Mouse (Mus musculus) embryonic facial prominence, embryonic 15.5 days (tissue): ENCODE results near the gene Dpy19l3. TPM values are rescaled to one million over a fixed set of nuclear protein-coding genes. Genes with fewer than 3 reads are reported as not detected.

Experiments
- ATAC-seq: fragments of 200-750 bp; cut with Nextera tagmentation; 2 replicates; pipeline ENCODE4 v1.8.0; 2017; ENCODE audit warnings: low read depth, moderate TSS enrichment; ENCODE audit not compliant: insufficient number of reproducible peaks, low FRiP score, low TSS enrichment
- H3K27ac ChIP-seq: fragments of 300-500 bp; sonication (generic); replicated peaks from 2 replicates; pipeline ENCODE4 v1.5.1; 2015; ENCODE audit warnings: mild to moderate bottlenecking, inconsistent platforms
- H3K27me3 ChIP-seq: fragments of 300-500 bp; sonication (generic); 2 replicates; pipeline ENCODE4 v1.6.1; 2015; ENCODE audit warnings: inconsistent platforms
- H3K36me3 ChIP-seq: fragments of 300-500 bp; sonication (generic); 2 replicates; pipeline ENCODE4 v1.6.1; 2015; ENCODE audit warnings: mild to moderate bottlenecking, inconsistent platforms
- H3K4me1 ChIP-seq: fragments of 300-500 bp; sonication (generic); 2 replicates; pipeline ENCODE4 v1.6.1; 2015; ENCODE audit warnings: inconsistent platforms
- H3K4me2 ChIP-seq: fragments of 300-500 bp; sonication (generic); replicated peaks from 2 replicates; pipeline ENCODE4 v1.6.1; 2015; ENCODE audit warnings: mild to moderate bottlenecking, inconsistent platforms
- H3K4me3 ChIP-seq: fragments of 300-500 bp; sonication (generic); replicated peaks from 2 replicates; pipeline ENCODE4 v1.5.1; 2015; ENCODE audit warnings: mild to moderate bottlenecking, inconsistent platforms
- H3K9ac ChIP-seq: fragments of 300-500 bp; sonication (generic); 2 replicates; pipeline ENCODE4 v1.6.1; 2015; ENCODE audit warnings: inconsistent platforms
- H3K9me3 ChIP-seq: fragments of 300-500 bp; sonication (generic); replicated peaks from 2 replicates; pipeline ENCODE4 v1.6.1; 2016; ENCODE audit warnings: inconsistent platforms
- WGBS: fragments of 180-500 bp; shearing (Covaris S2); methylation state at CpG from one replicate; pipeline ENCODE4 v1.1.7; 2015; 5-methylcytosine and 5-hydroxymethylcytosine counted together
- polyA plus RNA-seq: library from polyadenylated mRNA; unstranded; fragments of >200 nt; fragmentation: Nextera tagmentation; extraction: Ambion mirVana; gene quantifications from 2 replicates; pipeline ENCODE4 v1.2.1, GENCODE M21; 2015

The Dpy19l3 gene
- polyA plus RNA-seq, 1 experiment from 2014 or later, result 22.8 TPM

GRCm38 (mm10) chr7:35651583-35652270, 102.5 kb downstream of the Dpy19l3 start:
- no peaks in the 10 kb centered on the region for H3K27me3 ChIP-seq
- no peak overlapping the region for H3K27ac ChIP-seq
- H3K9me3 ChIP-seq, result no peaks in the 10 kb centered on the region
- H3K4me2 ChIP-seq, result no peak overlapping the region
- no peak overlapping the region for H3K4me3 ChIP-seq
- 78% methylated on average over 10 of the region's 10 CpGs for WGBS
- 0 out of 2 replicates have a peak, but pooled peaks cover 3% of the 10 kb centered on the region for H3K4me1 ChIP-seq
- no peak for ATAC-seq
- H3K9ac ChIP-seq, result no peak overlapping the region
- H3K36me3 ChIP-seq, result no peaks in the 10 kb centered on the region

GRCm38 (mm10) chr7:35650716-35651410, 103.4 kb downstream of the Dpy19l3 start:
- ATAC-seq, result no peak
- H3K27me3 ChIP-seq, result no peaks in the 10 kb centered on the region
- 72% methylated on average over 11 of the region's 11 CpGs for WGBS

DNA sequence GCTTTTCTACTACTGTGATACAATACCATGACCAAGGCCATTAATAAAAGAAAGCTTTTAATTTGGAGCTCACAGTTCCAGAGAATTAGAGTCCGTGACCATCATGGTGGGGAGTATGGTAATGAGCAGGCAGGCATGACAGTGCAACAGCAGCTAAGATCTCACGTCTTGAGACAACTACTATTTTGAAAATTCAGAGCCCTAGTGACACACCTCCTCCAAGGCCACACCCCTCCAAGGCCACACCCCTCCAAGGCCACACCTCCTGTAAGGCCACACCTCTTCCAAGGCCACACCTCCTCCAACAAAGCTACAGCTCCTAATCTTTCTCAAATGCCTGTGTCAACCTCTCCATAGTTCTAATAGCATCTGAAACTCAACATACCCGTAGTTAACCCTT, 105.2 kb downstream of the Dpy19l3 start:
- WGBS, result 43% methylated on average over 3 of the region's 3 CpGs
- H3K27ac ChIP-seq, result no peak overlapping the region
- no peaks in the 10 kb centered on the region for H3K27me3 ChIP-seq
- no peaks in the 10 kb centered on the region for H3K9me3 ChIP-seq
- H3K36me3 ChIP-seq, result peaks cover 16% of the 10 kb centered on the region
- H3K9ac ChIP-seq, result no peak overlapping the region
- no peak for ATAC-seq
- no peak overlapping the region for H3K4me2 ChIP-seq
- peaks cover 14% of the 10 kb centered on the region; the same call in 1 of the 2 replicates for H3K4me1 ChIP-seq
- no peak overlapping the region for H3K4me3 ChIP-seq

More at GRCm38 (mm10) chr7:35650716-35651410, 103.4 kb downstream of the Dpy19l3 start:
- no peak overlapping the region for H3K9ac ChIP-seq
- no peak overlapping the region for H3K27ac ChIP-seq
- H3K36me3 ChIP-seq, result no peaks in the 10 kb centered on the region
- H3K4me1 ChIP-seq, result 0 out of 2 replicates have a peak, but pooled peaks cover 10% of the 10 kb centered on the region
- no peak overlapping the region for H3K4me2 ChIP-seq
- H3K4me3 ChIP-seq, result no peak overlapping the region
- H3K9me3 ChIP-seq, result no peaks in the 10 kb centered on the region

DNA sequence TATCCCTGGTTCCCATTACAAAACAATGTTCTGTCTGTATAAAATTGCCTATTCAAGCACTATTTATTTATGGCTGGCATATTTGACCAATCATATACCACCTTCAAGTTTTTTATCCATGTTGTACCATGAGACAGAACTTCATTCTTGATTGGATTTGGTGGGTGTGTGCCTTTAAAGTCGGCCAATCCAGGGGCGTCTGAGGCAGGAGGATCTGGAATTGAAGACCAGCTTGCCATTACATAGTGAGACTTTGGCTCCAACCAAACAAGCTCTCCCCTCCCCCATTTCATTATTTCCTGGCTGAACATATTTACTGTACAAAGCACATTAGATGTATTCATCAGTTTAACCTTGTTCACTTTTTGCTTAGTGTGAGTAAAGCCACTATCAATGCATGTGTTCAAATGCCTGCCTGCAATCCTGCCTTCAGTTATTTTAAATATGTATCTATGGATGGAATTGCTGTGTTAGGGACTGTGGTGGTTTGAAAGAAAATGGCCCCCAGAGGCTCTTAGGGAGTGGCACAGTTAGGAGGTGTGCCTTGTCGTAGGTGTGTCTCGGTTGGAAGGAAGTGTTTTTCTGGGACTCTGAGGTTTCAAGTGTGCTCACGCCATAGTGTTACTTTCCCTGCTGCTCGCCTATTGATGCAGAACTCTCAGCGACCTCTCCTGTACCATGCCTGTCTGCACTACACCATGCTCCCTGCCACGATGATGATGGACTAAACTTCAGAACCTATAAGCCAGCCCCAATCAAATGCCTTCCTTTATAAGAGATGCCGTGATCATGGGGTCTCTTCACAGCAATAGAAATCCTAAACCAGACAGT, 105.8 kb downstream of the Dpy19l3 start:
- 68% methylated on average over 9 of the region's 9 CpGs for WGBS
- Histone ChIP-seq H3K36me3 (peaks cover 21% of the 10 kb centered on the region), H3K4me2 (no peak overlapping the region), H3K27ac (no peak overlapping the region), H3K4me1 (peaks cover 14% of the 10 kb centered on the region; the same call in 1 of the 2 replicates), H3K4me3 (no peak overlapping the region), H3K27me3 (no peaks in the 10 kb centered on the region), H3K9ac (no peak overlapping the region), H3K9me3 (no peaks in the 10 kb centered on the region)
- no peak for ATAC-seq

DNA sequence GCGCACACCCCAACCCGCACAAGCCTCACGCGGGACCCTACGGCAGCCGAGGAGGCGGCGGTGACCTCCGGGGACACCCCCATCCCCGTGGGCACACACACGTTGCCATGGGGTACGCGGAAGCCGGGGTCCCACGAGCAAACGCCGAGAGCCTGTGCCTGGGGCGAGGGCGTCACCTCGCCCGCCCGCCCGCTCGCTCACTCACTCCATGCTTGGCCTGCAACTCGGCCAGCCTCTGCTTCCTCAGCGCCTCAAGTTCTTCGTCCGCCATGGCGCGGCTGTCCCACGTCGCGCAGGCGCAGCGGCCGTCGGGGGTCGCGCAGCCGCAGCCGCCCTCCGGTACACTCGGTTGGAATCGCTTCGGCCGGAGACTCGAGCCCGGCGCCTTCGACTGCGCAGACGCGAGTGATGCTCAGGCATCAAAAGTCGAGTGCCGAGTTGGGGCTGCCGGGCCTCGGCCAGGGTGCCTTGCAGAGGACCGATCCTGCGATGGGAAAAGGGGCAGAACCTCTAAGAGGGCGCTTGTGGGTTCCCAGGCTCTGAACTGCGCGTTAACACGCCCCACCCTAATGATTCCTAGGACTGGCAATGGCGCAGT, 107.1 kb downstream of the Dpy19l3 start, which contains the start of gene Pdcd5:
Pdcd5 (minus strand) TSS at position 421 of the 598 bp plus-strand sequence.
- Histone ChIP-seq H3K4me3 (peak within 1 kb of the TSS; percentile 97), H3K27ac (peak within 1 kb of the TSS; percentile 82), H3K36me3 (peaks cover 33% of the 10 kb centered on the region), H3K4me2 (peak within 1 kb of the TSS; percentile 52), H3K9me3 (no peaks in the 10 kb centered on the region), H3K9ac (peak within 1 kb of the TSS; percentile 84), H3K27me3 (no peaks in the 10 kb centered on the region), H3K4me1 (peaks cover 14% of the 10 kb centered on the region; the same call in 1 of the 2 replicates)
- under 1% methylated on average over 50 of the region's 64 CpGs for WGBS
- peak; percentile 88 for ATAC-seq

GRCm38 (mm10) chr7:35646317-35647081, 107.8 kb downstream of the Dpy19l3 start:
- Histone ChIP-seq H3K4me1 (peaks cover 14% of the 10 kb centered on the region; the same call in 1 of the 2 replicates), H3K4me3 (peak overlapping the region; percentile 97), H3K9me3 (no peaks in the 10 kb centered on the region), H3K27me3 (no peaks in the 10 kb centered on the region), H3K4me2 (peak overlapping the region; percentile 52), H3K27ac (peak overlapping the region; percentile 82), H3K9ac (peak overlapping the region; percentile 84), H3K36me3 (peaks cover 38% of the 10 kb centered on the region)
- peak; percentile 45; the same call in 1 of the 2 replicates for ATAC-seq
- WGBS, result 9% methylated on average over 34 of the region's 34 CpGs

DNA sequence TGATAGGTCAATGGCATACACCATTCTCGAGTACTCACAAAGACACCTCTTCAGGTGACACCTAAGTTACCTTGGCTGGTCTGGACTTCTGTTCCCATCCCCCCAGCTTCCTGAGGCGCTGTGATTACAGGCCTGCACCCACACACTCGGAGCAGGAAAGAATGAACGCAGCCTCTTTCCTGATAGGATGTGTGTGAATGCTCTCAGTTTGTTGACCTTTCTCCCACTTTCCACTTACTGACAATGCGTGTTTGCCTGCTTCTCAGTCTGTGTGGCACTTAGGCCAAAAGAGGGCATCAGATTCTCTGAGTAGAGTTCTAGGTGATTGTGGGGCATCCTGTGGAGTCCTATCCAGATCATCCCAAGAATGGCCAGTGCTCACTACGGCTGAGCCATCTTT, 114.2 kb downstream of the Dpy19l3 start:
- peaks cover 78% of the 10 kb centered on the region for H3K36me3 ChIP-seq
- H3K27me3 ChIP-seq, result no peaks in the 10 kb centered on the region
- no peak overlapping the region for H3K4me2 ChIP-seq
- no peaks in the 10 kb centered on the region for H3K9me3 ChIP-seq
- 84% methylated on average over 6 of the region's 6 CpGs for WGBS
- H3K4me3 ChIP-seq, result no peak overlapping the region
- H3K27ac ChIP-seq, result no peak overlapping the region
- no peak for ATAC-seq
- H3K9ac ChIP-seq, result no peak overlapping the region
- no peaks in the 10 kb centered on the region for H3K4me1 ChIP-seq

- Histone ChIP-seq H3K4me3 (no peak overlapping the region), H3K27me3 (no peaks in the 10 kb centered on the region)
- WGBS, result 95% methylated on average over 9 of the region's 9 CpGs
Measured at GRCm38 (mm10) chr7:35636874-35637273, 117.4 kb downstream of the Dpy19l3 start.

DNA sequence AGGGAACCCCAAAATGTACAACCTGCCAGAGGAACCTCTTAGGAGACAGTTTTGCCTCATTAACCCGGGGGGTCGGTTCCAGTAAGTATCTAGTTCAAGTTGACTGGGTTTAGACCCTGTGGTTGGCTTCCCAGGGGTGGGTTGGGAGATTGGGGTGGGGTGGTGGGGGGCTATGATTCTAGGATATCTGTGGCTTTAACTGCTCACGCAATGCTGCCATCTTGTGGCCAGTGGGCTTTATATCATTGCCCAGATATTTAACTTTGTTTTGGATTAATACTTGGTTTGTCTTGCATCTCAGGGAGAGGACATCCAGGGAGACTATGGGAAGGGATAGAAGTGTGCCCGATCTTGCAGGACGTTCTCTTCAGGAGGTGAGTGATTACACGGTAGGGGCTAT, 118.0 kb downstream of the Dpy19l3 start:
- Histone ChIP-seq H3K4me1 (no peaks in the 10 kb centered on the region), H3K36me3 (peaks cover 73% of the 10 kb centered on the region), H3K4me2 (no peak overlapping the region), H3K9ac (no peak overlapping the region), H3K9me3 (no peaks in the 10 kb centered on the region), H3K27ac (no peak overlapping the region), H3K27me3 (no peaks in the 10 kb centered on the region), H3K4me3 (no peak overlapping the region)
- 72% methylated on average over 6 of the region's 6 CpGs for WGBS
- no peak for ATAC-seq

More at GRCm38 (mm10) chr7:35636874-35637273, 117.4 kb downstream of the Dpy19l3 start:
- Histone ChIP-seq H3K9ac (no peak overlapping the region), H3K4me1 (no peaks in the 10 kb centered on the region), H3K4me2 (no peak overlapping the region), H3K36me3 (peaks cover 75% of the 10 kb centered on the region), H3K27ac (no peak overlapping the region), H3K9me3 (no peaks in the 10 kb centered on the region)
- no peak for ATAC-seq
